In genomic region chr5:115509790-115510689, GRCm38 (mm10) we compare ENCODE assay signal across 8 mouse cellular contexts. TPM values are rescaled to one million over a fixed set of nuclear protein-coding genes. Genes with fewer than 3 reads are reported as not detected.
DNase-seq lines count a peak whose midpoint lies in the region; ATAC-seq and TF ChIP-seq lines count a peak whose summit lies in the region.

No protein-coding gene starts in this region.

- H3K9ac ChIP-seq in lung, embryonic 15.5 days: peak overlapping the region; percentile 29; the same call in 1 of the 2 replicates
- H3K9ac ChIP-seq in forebrain, embryonic 13.5 days: peak overlapping the region; percentile 50; the same call in 1 of the 2 replicates
- H3K9ac ChIP-seq in limb, embryonic 12.5 days (replicated peaks): peak overlapping the region; percentile 91
- no peak overlapping the region for H3K9ac ChIP-seq in neural tube, embryonic 14.5 days (replicated peaks; ENCODE audit: low read depth, low read length)

- H3K4me3 ChIP-seq in lung, embryonic 15.5 days: peak overlapping the region; percentile 91
- H3K4me3 ChIP-seq in forebrain, embryonic 13.5 days: no peak overlapping the region
- H3K4me3 ChIP-seq in limb, embryonic 12.5 days (replicated peaks): peak overlapping the region; percentile 95; the same call in 1 of the 2 replicates
- no peak overlapping the region for H3K4me3 ChIP-seq in neural tube, embryonic 14.5 days (ENCODE audit: low read depth, low read length)
- H3K4me3 ChIP-seq in thymus, adult 2 months (ENCODE audit: control insufficient read depth, insufficient read depth, low read length): no peak overlapping the region

- no peak for TF ChIP-seq POLR2A in thymus, adult 2 months (IDR thresholded peaks at IDR 0.05; ENCODE audit: control insufficient read depth, extremely low read depth, insufficient read depth, low read length, poor library complexity)

- TF ChIP-seq CTCF in thymus, adult 2 months (IDR thresholded peaks at IDR 0.05; ENCODE audit: borderline replicate concordance, control insufficient read depth, extremely low read depth, insufficient read depth, low read length, poor library complexity): no peak

- no peak for DNase-seq in lung, postnatal 25 days (ENCODE audit: low spot score)
- DNase-seq in urinary bladder, adult 18-20 months (ENCODE audit: low spot score in 2 of 2): no peak
- DNase-seq in thymus, adult 2 months: no peak
- no peak for DNase-seq in testis, postnatal 10 days (ENCODE audit: low spot score)

- H3K4me2 ChIP-seq in lung, embryonic 15.5 days: peak overlapping the region; percentile 70
- H3K4me2 ChIP-seq in forebrain, embryonic 13.5 days: peak overlapping the region; percentile 88; the same call in 1 of the 2 replicates
- H3K4me2 ChIP-seq in limb, embryonic 12.5 days: peak overlapping the region; percentile 93
- peak overlapping the region; percentile 82; the same call in 1 of the 2 replicates for H3K4me2 ChIP-seq in neural tube, embryonic 14.5 days (ENCODE audit: low read depth, low read length)

- no peaks in the 10 kb centered on the region for H3K27me3 ChIP-seq in lung, embryonic 15.5 days
- H3K27me3 ChIP-seq in forebrain, embryonic 13.5 days: peaks cover 2% of the 10 kb centered on the region; the same call in 1 of the 2 replicates
- H3K27me3 ChIP-seq in limb, embryonic 12.5 days: no peaks in the 10 kb centered on the region
- no peaks in the 10 kb centered on the region for H3K27me3 ChIP-seq in neural tube, embryonic 14.5 days (ENCODE audit: control insufficient read depth, insufficient read depth, low read length)
- no peaks in the 10 kb centered on the region for H3K27me3 ChIP-seq in thymus, adult 2 months (ENCODE audit: control insufficient read depth, insufficient read depth, low read length)

- H3K9me3 ChIP-seq in lung, embryonic 15.5 days: no peaks in the 10 kb centered on the region
- H3K9me3 ChIP-seq in forebrain, embryonic 13.5 days (replicated peaks): no peaks in the 10 kb centered on the region
- H3K9me3 ChIP-seq in limb, embryonic 12.5 days: no peaks in the 10 kb centered on the region
- H3K9me3 ChIP-seq in neural tube, embryonic 14.5 days (ENCODE audit: control insufficient read depth, low read length): no peaks in the 10 kb centered on the region

- peaks cover 51% of the 10 kb centered on the region for H3K4me1 ChIP-seq in lung, embryonic 15.5 days
- H3K4me1 ChIP-seq in forebrain, embryonic 13.5 days: peaks cover 42% of the 10 kb centered on the region
- H3K4me1 ChIP-seq in limb, embryonic 12.5 days (replicated peaks): peaks cover 58% of the 10 kb centered on the region
- peaks cover 35% of the 10 kb centered on the region for H3K4me1 ChIP-seq in neural tube, embryonic 14.5 days (ENCODE audit: control insufficient read depth, insufficient read depth, low read length)
- peaks cover 52% of the 10 kb centered on the region for H3K4me1 ChIP-seq in thymus, adult 2 months (replicated peaks; ENCODE audit: control insufficient read depth, insufficient read depth, low read length)

- WGBS in lung, embryonic 15.5 days: 69% methylated on average over 15 of the region's 15 CpGs
- 63% methylated on average over 15 of the region's 15 CpGs for WGBS in forebrain, embryonic 13.5 days
- WGBS in limb, embryonic 12.5 days: 77% methylated on average over 15 of the region's 15 CpGs
- 65% methylated on average over 15 of the region's 15 CpGs for whole genome bisulfite sequencing in neural tube, embryonic 14.5 days
- 76% methylated on average over 15 of the region's 15 CpGs for WGBS in thymus, adult 2 months

- H3K36me3 ChIP-seq in lung, embryonic 15.5 days: no peaks in the 10 kb centered on the region
- H3K36me3 ChIP-seq in forebrain, embryonic 13.5 days (ENCODE audit: poor library complexity, severe bottlenecking): no peaks in the 10 kb centered on the region
- H3K36me3 ChIP-seq in limb, embryonic 12.5 days: peaks cover 10% of the 10 kb centered on the region; the same call in 1 of the 2 replicates
- no peaks in the 10 kb centered on the region for H3K36me3 ChIP-seq in neural tube, embryonic 14.5 days (ENCODE audit: control insufficient read depth, insufficient read depth, low read length)
- no peaks in the 10 kb centered on the region for H3K36me3 ChIP-seq in thymus, adult 2 months (ENCODE audit: control insufficient read depth, insufficient read depth, low read length)

- ATAC-seq in lung, embryonic 15.5 days (ENCODE audit: borderline replicate concordance, extremely low read depth, low FRiP score, low TSS enrichment): no peak
- no peak for ATAC-seq in forebrain, embryonic 13.5 days
- ATAC-seq in limb, embryonic 12.5 days (ENCODE audit: insufficient number of reproducible peaks, insufficient read depth, low FRiP score, low TSS enrichment, low read depth): no peak
- ATAC-seq in neural tube, embryonic 14.5 days (ENCODE audit: low read depth): no peak

- H3K27ac ChIP-seq in lung, embryonic 15.5 days: peak overlapping the region; percentile 81
- no peak overlapping the region for H3K27ac ChIP-seq in forebrain, embryonic 13.5 days
- H3K27ac ChIP-seq in limb, embryonic 12.5 days: peak overlapping the region; percentile 86
- 0 out of 2 replicates have a peak overlapping the region, but pooled peaks have one; percentile 28 for H3K27ac ChIP-seq in neural tube, embryonic 14.5 days (ENCODE audit: low read depth, low read length)
- no peak overlapping the region for H3K27ac ChIP-seq in thymus, adult 2 months (ENCODE audit: control insufficient read depth, insufficient read depth, low read length)

RNA-seq across cellular contexts. Expression of gene Pxn, which starts 3.6 kb away (rescaled TPM):
- 57.1 and 58.6 TPM in 2 replicates for polyA plus RNA-seq in lung, embryonic 15.5 days (2015; fragmentation: Nextera tagmentation; extraction: Ambion mirVana)
- polyA plus RNA-seq in forebrain, embryonic 13.5 days (2015; fragmentation: Nextera tagmentation; extraction: Ambion mirVana): 16.8 and 17.7 TPM in 2 replicates
- polyA plus RNA-seq in limb, embryonic 12.5 days (2016; fragmentation: Nextera tagmentation; extraction: Ambion mirVana): 40.3 and 47.1 TPM in 2 replicates
- polyA plus RNA-seq in neural tube, embryonic 14.5 days (2014; fragmentation: Nextera tagmentation; extraction: Ambion mirVana): 8.5 and 11.1 TPM in 2 replicates
- 161 and 172 TPM in 2 replicates for polyA plus RNA-seq in thymus, adult 2 months (2012; rRNA removed)

RNA-seq across cellular contexts. Expression of gene Sirt4, which starts 25.5 kb away (rescaled TPM):
- 27.2 and 30.4 TPM in 2 replicates for polyA plus RNA-seq in lung, embryonic 15.5 days (2015; fragmentation: Nextera tagmentation; extraction: Ambion mirVana)
- polyA plus RNA-seq in forebrain, embryonic 13.5 days (2015; fragmentation: Nextera tagmentation; extraction: Ambion mirVana): 24.7 TPM in 2 replicates
- polyA plus RNA-seq in limb, embryonic 12.5 days (2016; fragmentation: Nextera tagmentation; extraction: Ambion mirVana): 21.9 and 24.9 TPM in 2 replicates
- 26.0 and 32.6 TPM in 2 replicates for polyA plus RNA-seq in neural tube, embryonic 14.5 days (2014; fragmentation: Nextera tagmentation; extraction: Ambion mirVana)
- polyA plus RNA-seq in thymus, adult 2 months (2012; rRNA removed): 47.2 and 48.6 TPM in 2 replicates

RNA-seq across cellular contexts. Expression of gene Pla2g1b, which starts 44.0 kb away (rescaled TPM):
- 4.7 and 7.0 TPM in 2 replicates for polyA plus RNA-seq in lung, embryonic 15.5 days (2015; fragmentation: Nextera tagmentation; extraction: Ambion mirVana)
- polyA plus RNA-seq in forebrain, embryonic 13.5 days (2015; fragmentation: Nextera tagmentation; extraction: Ambion mirVana): not detected in 2 replicates
- polyA plus RNA-seq in limb, embryonic 12.5 days (2016; fragmentation: Nextera tagmentation; extraction: Ambion mirVana): not detected in 2 replicates
- 0.58 TPM in 1 of 2 replicates, not detected in the other for polyA plus RNA-seq in neural tube, embryonic 14.5 days (2014; fragmentation: Nextera tagmentation; extraction: Ambion mirVana)
- polyA plus RNA-seq in thymus, adult 2 months (2012; rRNA removed): 1.2 and 1.8 TPM in 2 replicates

RNA-seq across cellular contexts. Expression of gene Rplp0, which starts 49.2 kb away (rescaled TPM):
- 1,589 and 1,600 TPM in 2 replicates for polyA plus RNA-seq in lung, embryonic 15.5 days (2015; fragmentation: Nextera tagmentation; extraction: Ambion mirVana)
- polyA plus RNA-seq in forebrain, embryonic 13.5 days (2015; fragmentation: Nextera tagmentation; extraction: Ambion mirVana): 1,081 and 1,088 TPM in 2 replicates
- 1,237 and 1,243 TPM in 2 replicates for polyA plus RNA-seq in limb, embryonic 12.5 days (2016; fragmentation: Nextera tagmentation; extraction: Ambion mirVana)
- polyA plus RNA-seq in neural tube, embryonic 14.5 days (2014; fragmentation: Nextera tagmentation; extraction: Ambion mirVana): 903 and 934 TPM in 2 replicates
- polyA plus RNA-seq in thymus, adult 2 months (2012; rRNA removed): 3,356 and 3,688 TPM in 2 replicates

RNA-seq across cellular contexts. Expression of gene Gcn1l1, which starts 55.0 kb away (rescaled TPM):
- polyA plus RNA-seq in lung, embryonic 15.5 days (2015; fragmentation: Nextera tagmentation; extraction: Ambion mirVana): 35.6 and 40.0 TPM in 2 replicates
- polyA plus RNA-seq in forebrain, embryonic 13.5 days (2015; fragmentation: Nextera tagmentation; extraction: Ambion mirVana): 41.7 and 46.1 TPM in 2 replicates
- polyA plus RNA-seq in limb, embryonic 12.5 days (2016; fragmentation: Nextera tagmentation; extraction: Ambion mirVana): 55.4 and 57.4 TPM in 2 replicates
- polyA plus RNA-seq in neural tube, embryonic 14.5 days (2014; fragmentation: Nextera tagmentation; extraction: Ambion mirVana): 41.9 and 45.2 TPM in 2 replicates
- 87.8 and 109 TPM in 2 replicates for polyA plus RNA-seq in thymus, adult 2 months (2012; rRNA removed)

Comparison
In these comparisons a context has a peak if more than half of its experiments do, and no peak if none do; other contexts are left out.
1. H3K27ac ChIP-seq: peak in lung, embryonic 15.5 days (single experiment), limb, embryonic 12.5 days (single experiment) and neural tube, embryonic 14.5 days (single experiment); none in forebrain, embryonic 13.5 days (single experiment) and thymus, adult 2 months (single experiment).
2. H3K4me3 ChIP-seq: peak in lung, embryonic 15.5 days (single experiment) and limb, embryonic 12.5 days (single experiment); none in forebrain, embryonic 13.5 days (single experiment), neural tube, embryonic 14.5 days (single experiment) and thymus, adult 2 months (single experiment).
3. Peak in every context shown above with its lines, with median percentiles within 50 percentile points of each other: H3K4me2 ChIP-seq.